Mouse (Mus musculus) MEL-GATA-1-ER (cell line): ENCODE measurements around the gene Chil1.

Experiments used
- DNase-seq: peaks from one replicate; pipeline ENCODE4 v3.0.0-alpha.2; 2012; ENCODE audit warnings: low read depth; ENCODE audit errors: extremely low read depth

Chil1 gene

DNA sequence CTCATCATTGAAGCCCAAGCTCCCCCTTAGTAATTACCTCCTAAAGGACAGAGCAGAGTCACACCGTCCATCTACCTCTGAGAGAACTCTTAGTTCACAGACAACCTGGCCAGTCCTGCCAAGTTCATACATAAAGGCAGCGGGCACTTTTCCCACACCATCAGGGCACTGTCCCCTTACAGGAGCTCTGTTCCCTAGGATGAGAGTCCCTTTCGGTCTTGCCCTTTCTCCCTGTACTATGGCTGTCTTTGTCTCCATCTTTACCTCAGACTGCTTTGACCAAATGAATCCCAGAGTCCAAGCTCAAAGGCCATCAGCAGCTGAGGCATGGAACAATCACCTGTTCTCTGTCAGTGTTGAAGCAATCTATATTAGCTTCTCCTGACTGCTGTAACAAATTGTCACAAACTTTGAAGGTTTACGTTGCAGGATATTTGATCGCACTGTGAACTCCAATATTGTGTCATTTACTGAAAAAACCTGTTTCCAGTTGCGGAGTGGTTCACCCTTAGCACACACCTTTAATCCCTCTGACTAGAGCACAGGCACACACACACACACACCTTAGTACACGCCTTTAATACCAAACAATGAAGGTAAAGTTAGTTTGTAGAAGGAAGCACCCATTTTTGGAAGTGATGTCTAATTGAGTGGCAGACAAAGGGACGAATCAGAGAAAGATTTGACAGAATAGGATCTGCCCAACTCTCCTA is 12.8 kb upstream of the Chil1 start:
- no peak for DNase-seq

DNA sequence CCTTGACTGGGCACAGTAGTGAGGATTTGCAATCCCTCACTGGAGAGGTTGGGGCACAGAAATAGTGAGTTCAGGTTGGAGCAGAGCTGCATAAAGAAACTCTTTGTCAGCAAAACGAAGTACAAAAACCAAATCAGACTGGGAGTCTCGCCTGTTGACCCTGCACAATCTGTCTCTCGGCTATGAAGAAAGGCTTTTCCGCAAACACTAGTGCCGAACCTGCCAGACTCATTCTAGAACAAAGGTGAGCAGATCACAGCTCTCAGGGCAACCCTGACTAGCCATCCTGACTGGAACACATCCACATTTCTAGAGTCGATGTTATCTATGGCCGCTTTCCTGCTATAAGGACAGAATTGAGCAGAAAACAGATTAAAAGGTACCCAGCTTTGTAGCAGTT is 8.9 kb upstream of the Chil1 start:
- DNase-seq = no peak

DNA sequence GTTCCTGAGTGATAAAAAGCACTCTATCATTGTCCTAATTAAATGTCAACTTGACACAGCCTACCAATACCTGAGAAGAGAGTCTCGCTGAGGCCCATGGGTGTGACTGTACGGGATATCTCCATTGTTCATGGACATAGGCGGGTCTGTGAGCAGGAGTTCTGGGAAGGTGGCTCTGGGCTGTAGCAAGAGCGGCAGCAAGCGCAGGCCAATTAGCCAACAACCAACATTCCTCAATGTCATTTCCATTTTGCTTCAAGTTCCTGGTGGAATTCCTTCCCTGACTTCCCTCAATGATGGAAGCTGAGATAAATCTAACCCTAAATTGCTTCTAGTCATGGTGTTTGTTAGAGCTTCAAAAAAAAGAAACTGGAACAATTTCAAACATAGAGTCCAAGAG is 4.0 kb upstream of the Chil1 start:
- DNase-seq = no peak

DNA sequence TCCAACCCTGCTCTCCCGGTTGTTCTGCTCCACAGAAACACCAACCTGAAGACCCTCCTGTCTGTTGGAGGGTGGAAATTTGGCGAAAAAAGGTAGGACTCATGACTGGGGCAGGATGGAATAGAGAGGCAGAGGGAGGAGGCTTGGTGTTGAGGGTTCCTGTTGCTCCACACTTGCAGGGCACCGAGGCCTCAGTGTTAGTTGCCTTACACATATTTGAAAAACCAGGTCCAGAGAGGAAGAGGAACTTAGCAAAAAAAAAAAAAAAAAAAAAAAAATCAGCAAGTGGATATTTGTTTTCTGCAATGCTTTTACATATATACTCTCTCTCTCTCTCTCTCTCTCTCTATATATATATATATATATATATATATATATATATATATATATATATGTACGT is 2.1 kb downstream of the Chil1 start:
- DNase-seq = no peak

DNA sequence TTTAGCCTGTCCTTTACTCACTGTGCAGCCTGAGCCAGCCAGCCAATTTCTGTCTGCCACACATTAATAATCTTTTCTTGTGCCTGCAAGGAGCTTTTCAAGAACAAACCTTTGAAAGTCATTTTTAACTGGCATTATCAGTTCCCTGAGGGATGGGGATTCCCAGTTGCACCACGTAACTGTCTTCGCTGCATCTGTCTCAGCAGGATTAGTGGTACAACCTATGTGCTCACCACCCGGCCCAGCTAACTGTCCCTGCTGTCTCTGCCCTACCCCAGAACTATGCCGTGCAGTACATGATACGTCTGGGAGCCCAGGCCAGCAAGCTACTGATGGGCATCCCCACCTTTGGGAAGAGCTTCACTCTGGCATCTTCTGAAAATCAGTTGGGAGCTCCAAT is 6.2 kb downstream of the Chil1 start:
- DNase-seq = no peak

DNA sequence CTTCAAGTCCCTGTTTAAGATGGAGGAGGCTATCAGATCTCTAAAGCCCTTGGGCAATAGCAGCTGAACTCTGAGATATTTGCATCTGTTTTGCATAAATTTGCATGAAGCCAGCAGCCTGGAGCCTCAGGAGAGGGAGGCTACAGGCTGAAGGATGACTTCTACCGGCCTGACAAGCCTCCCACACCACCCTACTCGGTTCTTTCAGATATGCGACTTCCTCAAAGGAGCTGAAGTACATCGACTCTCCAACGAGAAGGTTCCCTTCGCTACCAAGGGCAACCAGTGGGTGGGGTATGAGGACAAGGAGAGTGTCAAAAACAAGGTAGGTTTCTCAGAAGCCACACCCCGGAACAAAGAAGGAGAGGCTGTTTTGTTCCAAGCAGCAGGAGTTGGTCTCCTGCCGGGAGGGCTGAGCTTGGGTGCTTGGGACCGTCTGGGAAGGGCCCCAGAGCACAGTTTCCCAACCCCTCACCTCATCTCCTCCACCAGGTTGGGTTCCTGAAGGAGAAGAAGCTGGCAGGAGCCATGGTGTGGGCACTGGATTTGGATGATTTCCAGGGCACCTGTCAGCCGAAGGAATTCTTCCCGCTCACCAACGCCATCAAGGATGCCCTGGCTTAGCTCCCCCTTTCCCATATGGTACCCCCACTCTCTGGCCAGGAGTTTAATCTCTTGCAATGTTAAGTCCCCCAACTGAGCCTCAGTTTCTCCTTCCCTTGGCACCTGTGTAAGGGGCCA is 7.2 kb downstream of the Chil1 start:
- DNase-seq = peak; percentile 92

DNA sequence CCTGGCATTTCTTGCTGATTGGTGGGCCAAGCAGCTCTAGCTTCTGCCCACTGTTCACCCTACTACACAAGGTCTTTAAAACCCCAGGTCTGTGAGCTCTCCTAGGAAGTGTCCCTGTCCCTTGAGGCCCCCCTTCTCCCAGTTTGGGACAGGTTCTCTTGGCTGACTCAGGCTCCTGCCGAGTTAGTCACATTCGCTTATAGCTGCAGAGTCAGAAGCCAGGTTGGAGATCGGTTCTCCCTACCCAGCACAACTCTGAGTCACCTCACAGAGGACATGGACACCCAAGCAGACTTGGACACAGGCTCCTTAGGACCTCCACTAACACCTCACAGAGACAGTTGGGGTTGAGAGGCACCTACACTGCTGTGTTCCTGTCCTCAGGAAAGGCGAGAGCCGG is 9.2 kb downstream of the Chil1 start:
- DNase-seq = no peak

DNA sequence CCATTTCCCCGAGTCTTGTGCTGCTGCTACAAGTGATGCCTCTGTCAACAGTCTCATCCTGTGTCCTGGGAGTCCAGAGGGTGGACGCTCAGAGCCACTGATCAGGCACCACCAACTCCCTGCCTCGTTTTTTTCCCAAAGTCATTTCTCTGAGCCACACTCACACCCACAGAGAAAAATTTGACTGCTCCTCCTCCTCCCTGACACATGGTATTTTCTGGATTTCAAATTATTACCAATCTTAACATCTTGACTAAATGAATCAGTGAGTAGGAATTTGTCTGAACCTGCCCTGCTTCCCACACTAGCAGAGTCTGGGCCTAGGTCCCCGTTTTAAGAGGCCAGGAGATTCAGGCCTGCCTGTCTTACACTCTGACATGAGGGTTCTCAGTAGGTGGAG is 10.0 kb downstream of the Chil1 start:
- DNase-seq = no peak

DNA sequence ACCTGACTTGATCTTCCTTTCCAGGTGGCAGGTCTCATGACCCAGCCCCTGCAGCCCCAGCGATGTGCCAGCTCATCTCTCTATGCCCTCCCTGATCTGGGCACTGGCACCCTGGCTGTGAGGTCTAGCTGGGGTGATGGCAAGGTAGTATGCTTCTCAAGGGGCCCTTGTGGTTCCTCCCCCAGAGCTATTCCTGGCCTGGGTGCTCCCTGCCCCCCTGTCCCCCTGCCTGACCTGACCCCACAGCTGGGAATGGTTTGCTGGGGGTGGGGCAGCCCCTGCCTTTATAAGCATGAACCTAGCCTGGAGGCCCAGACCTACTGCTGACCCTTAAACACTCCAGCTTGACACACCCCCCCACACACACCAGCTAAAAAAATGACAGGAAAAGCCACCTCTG is 11.2 kb downstream of the Chil1 start, which contains the start of gene Mybph:
Gene Mybph (plus strand): TSS at position 323 of the 400 bp plus-strand sequence.
- DNase-seq = no peak

DNA sequence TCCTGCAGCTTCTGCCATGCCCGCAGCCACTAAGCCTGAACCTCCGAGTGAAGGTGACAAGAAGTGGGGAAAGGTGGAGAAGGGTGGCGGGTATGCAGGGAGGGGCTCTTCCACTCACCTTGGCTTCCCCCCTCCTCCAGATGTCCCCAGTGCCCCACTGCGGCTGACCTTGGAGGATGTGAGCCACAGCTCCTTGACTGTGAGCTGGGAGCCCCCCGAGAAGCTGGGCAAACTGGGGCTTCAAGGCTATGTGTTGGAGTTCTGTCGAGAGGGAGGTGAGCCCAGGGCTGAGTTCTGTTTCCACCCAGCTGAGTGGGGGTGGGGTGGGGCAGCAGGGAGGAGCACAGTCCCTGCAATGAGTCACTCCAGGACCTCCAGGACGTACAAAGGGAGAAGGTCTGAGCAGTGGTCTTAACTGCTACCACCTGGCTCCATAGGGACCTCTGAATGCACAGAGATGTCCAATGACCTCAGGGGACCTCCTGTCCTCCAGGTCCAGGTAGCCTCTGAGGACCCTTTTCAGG is 11.8 kb downstream of the Chil1 start:
- no peak for DNase-seq

DNA sequence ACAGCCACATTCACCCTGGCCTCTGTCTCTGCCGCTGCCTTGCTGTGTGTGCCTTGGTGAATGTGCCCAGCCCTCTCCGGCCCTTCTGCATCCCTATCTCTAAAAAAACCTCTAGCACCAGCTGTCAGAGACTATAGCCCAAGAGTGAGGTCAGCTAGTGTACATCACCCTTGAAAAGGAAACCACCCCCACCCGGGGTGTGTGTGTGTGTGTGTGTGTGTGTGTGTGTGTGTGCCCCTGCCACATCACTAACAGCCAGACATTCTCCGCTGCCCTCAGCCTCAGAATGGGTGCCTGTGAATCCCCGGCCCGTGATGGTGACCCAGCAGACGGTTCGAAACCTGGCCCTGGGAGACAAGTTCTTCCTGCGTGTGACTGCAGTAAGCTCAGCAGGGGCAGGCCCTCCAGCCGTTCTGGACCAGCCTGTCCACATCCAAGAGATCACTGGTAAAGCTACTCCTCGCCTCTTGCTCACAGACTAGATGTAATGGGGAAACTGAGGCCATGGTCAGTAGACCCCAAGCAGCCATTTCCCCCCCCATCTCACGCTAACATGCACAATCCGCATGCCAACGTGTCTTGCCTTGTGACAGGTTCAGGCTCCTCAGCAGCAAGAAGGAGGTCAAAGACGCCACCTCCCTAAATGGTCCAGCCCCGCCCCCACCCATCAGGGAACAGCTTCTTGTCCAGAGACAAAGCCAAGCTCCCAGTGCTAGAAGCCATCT is 12.5 kb downstream of the Chil1 start:
- no peak for DNase-seq

DNA sequence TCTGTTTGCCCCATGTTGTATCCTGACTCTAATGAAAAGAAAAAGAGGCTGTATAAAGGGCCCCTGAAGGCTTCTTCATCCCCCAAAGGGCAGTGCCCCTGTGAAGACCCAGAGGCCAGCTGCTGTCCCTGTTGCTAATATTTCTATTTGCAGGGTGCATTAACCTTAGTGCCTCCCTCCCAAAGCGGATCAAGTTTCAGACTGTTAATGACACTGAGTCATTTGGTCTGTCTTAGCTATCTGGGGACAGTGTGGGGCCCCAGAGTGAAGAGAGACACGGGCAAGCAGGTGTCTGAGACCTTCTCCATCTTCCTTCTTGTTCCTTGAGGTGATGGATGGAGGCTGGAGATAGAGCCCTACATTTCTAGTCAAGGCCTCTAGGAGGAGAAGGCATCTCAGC is 13.1 kb downstream of the Chil1 start:
- no peak for DNase-seq

DNA sequence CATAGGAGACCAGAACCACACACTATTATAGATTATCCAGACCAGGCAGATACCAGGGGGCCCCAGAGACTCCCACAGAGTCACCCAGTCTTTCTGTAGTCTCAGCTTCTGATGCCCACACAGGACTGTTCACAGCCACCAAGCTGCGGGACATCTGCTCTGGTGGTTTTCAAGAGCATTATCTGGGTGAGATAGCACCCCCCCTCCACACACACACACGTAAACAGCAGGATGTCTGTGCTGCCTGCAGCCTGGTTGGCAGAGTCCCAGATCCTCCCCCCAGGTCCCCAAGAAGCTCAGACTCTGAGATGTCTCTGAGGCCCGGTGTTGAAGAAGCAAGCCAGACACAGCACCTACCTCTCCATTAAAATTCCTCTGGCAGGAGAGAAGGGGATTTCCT is 13.6 kb downstream of the Chil1 start:
- DNase-seq = peak; percentile 56

DNA sequence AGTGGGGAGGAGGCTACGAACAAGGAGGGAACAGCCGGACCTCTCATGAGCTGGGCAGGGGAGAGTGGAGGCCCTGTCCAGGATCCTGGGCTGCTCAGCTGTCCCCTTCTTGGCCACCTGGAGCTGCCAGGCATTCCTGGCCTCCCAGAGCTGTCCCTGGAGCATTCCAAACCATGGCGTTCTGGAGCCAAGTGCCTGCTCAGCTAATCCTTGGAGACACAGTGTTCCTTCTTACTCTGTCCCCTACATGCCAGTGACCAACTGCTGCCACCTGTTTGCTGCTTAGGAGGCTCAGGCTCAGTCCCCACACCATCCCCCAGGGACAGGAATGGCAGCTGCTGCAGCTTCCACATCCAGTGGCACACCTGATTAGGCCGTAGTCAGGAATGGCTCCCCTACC is 14.0 kb downstream of the Chil1 start:
- DNase-seq = no peak

DNA sequence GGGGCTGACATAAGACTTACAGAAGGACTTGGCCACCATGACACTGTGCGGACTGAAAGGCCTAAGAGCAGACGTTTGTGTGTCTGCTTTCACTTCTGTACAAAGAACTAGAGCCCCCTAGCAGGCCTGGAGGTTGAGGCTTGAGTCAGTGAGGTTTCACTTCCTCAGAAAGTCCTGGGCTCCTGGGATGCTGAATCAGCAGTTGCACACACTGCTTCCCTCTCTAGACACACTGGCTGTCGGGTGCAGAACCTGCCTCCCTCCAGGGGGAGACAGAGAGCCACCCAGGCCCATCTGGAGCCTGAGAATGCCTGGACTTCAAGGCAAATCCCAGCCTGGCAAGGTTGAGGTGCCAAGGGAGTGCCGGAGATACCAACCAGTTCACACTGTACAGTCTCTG is 14.4 kb downstream of the Chil1 start:
- peak; percentile 72 for DNase-seq

DNA sequence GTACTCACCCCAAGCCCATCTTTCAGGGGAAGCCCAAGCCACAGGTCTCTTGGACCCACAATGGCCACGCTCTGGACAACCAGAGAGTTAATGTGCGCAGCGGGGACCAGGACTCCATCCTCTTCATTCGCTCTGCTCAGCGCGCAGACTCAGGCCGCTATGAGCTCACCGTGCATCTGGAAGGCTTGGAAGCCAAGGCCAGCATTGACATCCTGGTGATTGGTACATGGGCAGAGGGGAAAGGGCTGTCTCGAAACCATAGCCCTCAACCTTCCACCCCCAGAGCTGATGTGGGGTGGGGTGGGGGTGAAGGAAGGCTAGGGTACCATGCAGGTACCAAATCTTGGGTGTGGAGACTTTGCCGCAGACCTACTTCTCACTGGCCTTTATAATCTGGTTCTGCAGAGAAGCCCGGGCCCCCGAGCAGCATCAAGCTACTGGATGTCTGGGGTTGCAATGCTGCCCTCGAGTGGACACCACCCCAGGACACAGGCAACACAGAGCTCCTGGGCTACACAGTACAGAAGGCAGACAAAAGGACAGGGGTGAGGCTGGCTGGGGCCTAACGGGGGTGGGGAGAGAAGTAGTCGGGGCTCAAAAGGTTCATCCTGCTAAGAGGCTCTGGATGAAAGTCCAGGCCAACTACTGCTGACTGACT is 15.5 kb downstream of the Chil1 start:
- no peak for DNase-seq

DNA sequence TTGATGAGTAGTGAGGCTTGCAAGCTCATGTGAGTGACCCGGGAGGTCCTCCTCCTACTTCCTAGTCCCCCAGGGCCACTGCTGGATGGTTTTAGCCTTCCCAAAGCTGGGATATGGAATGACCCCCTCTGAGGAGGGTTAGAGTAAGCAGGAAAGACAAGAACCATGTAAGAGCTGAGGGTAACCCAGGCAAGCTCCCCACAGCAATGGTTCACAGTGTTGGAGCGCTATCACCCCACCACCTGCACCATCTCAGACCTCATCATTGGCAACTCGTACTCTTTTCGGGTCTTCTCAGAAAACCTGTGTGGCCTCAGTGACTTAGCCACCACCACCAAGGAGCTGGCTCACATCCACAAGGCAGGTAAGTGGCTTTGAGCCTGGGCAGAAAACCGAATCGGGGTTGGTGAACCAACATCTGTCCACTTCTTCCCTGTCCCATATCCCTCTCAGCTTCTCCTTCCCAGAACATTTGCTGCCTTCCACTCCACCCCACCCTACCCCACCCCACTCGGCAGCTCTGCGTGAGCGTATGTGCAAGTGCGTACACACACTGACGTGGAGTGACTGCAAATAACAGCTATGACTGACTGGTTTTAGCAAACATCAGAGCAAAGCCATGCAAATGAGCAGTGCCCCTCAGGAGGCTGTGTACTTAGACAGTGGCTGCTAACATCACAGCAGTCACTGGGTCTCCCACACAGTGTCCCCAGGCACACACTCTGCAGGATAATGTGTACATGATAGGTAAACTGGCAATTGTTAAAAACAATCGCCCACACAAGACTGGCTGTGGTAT is 16.4 kb downstream of the Chil1 start:
- DNase-seq = no peak

DNA sequence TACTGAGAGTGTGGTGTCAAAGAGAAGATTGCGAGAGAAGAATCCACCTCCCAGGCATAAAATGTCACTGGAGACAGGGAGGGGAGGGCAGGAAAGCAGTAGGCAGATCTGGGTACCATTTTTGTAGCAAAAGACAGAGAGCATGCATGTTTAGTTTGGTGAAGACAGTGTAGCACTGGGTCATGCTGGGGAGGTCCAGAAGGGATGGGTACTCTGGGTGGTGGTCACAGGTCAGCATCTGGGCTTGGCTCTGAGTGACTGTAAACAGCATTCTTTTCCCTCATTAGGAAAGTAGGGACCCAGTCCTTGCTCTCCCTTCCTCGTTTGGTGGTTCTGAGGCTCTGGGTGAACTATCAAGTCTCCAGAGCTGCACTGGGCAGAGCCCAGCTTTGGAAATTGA is 18.5 kb downstream of the Chil1 start:
- DNase-seq = no peak

DNA sequence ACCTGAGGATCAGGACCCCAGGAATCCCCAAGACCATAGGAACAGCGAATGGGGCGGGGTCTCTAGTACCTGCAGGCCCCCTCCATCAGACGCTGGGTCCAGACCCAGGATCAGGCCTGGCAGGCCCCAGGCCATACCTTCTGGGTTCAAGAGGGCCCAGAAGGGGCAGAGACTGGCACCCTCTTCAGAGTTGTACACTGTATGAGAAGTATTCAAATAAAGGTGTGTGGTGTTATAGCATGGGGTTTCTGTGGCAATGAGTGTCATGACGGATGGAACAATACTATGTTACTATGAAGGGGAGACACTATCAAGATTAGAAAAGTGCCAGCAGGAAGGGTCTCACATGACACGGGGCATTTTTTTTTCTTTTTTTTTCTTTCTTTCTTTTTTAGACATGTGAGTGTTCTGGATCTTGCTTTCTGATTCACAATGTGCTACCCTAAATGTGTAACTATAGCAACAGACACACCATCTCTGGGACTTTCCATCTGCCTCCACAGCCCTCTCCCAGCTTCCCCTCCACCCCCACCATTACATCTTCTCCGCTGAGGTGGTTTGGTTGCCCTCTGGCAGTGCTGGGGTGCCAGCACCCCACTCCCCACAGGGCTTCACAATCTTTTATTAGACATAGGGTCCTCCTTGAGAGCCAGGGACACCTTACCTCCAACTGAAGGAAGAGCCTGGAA is 19.2 kb downstream of the Chil1 start:
- no peak for DNase-seq

DNA sequence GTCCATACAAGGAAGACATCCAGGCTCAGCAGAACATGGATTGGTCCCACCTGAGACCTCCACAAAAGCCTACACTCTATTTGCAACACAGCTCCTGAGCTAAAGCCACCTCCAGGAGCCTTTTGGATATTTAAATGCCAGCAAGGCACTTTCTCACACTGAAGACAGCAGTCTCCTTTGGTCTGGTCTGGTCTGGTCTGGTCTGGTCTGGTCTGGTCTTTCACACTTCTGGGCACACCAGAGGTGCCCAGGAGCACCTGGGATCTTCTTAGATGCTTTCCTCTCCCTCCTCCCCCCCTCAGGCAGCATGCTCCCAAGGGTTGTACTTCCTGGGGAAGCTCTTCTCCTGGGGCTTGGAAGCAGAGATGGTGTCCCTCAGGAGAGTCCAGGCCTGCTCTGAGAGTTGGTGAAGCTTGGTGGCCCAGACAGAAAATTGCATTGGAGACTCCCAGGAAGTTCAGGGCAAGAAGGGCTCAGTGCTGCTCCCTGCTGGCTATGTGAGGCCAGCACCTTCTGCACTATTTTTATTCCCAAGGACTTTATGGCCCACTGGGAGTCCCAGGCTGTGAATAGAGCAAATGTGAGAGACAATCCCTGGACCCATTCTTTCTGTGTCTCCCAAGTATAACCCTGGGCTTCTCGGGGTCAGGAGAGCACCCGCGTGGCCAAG is 19.9 kb downstream of the Chil1 start:
- no peak for DNase-seq
